Mouse (Mus musculus) B cell, adult (primary cell): Measurements from ENCODE around the gene Fmo5. TPM values are rescaled to one million over a fixed set of nuclear protein-coding genes. Genes with fewer than 3 reads are reported as not detected.

Source experiments
- total RNA-seq: library from RNA; stranded (reverse); gene quantifications from 4 replicates; pipeline ENCODE4 v1.2.4, GENCODE M21; 2023; ENCODE audit not compliant: inconsistent age

Gene Fmo5
- total RNA-seq = 7.7 to 11.7 TPM (median 9.8 TPM) in 4 replicates

GRCm38 (mm10) chr3:97628391-97629001 is at the start of gene Fmo5:
Gene Fmo5, plus strand, starts transcription at chr3:97628804.

GRCm38 (mm10) chr3:97609845-97610410 is 18.7 kb upstream of the Fmo5 start, which contains the start of gene Chd1l:
Gene Chd1l, minus strand, starts transcription at chr3:97610203.

GRCm38 (mm10) chr3:97657655-97658411 is 29.2 kb downstream of the Fmo5 start, which contains the start of gene Prkab2:
Gene Prkab2, plus strand, starts transcription at chr3:97658193.

GRCm38 (mm10) chr3:97674644-97675110 is 46.1 kb downstream of the Fmo5 start, which contains the start of gene Gm17651:
Gene Gm17651, minus strand, starts transcription at chr3:97674694.

Other genes starting within 250 kb of the Fmo5 start
- not detected in 4 replicates for gene Olfr1402, start 206.8 kb upstream of the Fmo5 start, total RNA-seq
- 31.1 to 37.7 TPM (median 36.1 TPM) in 4 replicates for gene Chd1l, start 18.6 kb upstream of the Fmo5 start, total RNA-seq
- gene Prkab2, start 29.4 kb downstream of the Fmo5 start, total RNA-seq = 8.7 to 10.6 TPM (median 9.1 TPM) in 4 replicates
- gene Gm17651, start 45.9 kb downstream of the Fmo5 start, total RNA-seq = not detected in 4 replicates